Mouse (Mus musculus) forelimb bud, embryonic 11.5 days (tissue): ENCODE results near the gene Rgp1.

Experiments
- DNase-seq: peaks from one replicate; pipeline ENCODE4 v3.0.0-alpha.2; 2012; ENCODE audit warnings: low read depth, low spot score

Rgp1 gene

DNA sequence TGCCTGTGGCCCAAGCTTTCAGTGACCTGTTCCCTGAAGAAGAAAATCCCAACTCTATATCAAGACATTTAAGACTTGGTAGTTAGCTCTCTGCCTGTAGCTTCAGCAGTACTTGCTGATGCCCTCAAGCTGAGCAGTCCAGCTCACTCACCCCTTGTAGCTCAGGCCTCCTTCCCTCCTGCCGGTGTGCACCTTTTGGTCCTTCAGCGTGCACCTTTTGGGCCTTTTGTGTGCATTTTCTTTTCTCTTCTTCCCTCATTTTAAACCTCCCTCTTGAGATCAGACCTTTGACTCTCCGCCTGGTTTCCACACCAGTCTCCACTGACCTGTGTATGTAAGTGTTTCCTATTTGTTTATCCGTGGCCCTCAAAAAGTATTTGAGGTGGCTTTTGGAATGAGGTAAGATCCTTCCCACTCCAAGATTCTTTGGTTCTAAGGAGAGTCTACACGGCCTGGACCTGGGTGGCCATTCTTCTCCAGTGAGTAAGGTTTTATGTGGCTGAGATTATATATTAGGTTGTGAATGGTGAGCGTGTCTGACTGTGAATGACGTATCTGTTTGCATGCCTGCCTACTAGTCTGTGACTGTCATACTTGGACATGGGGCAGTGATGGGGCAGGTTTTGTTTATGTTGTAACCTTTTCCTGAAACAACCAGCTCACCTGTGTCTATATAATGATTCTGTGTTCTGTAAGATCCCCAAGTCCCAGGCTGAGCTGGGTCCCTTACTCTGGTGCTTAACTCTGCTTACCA lies 56.3 kb downstream of the Rgp1 start:
- no peak for DNase-seq

GRCm38 (mm10) chr4:43636751-43637150 lies 58.2 kb downstream of the Rgp1 start:
- no peak for DNase-seq
